Mouse (Mus musculus): ENCODE measurements around the gene Dusp1. TPM values are rescaled to one million over a fixed set of nuclear protein-coding genes. Genes with fewer than 3 reads are reported as not detected.

Gene Dusp1
- polyA plus RNA-seq, 1 experiment from 2014 or later, result 27.3 TPM

DNA sequence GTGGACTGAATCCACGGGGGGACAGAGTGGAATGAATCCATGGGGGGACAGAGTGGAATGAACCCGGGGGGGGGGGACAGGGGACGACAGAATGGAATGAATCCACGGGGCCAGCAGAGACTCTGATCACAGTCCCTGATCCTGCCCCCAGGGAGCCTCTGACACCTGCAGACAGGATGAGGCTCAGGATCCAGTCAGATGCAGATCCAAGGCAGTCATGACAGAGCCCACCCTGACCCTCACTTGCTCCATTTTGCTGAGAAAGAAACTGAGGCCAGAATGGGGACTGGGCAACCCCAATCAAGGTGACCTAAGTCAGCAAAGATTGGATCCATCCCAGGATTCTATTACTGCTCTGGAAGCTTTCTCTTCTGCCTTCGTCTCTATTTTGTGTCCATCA is 13.4 kb downstream of the Dusp1 start:
- ATAC-seq (ENCODE audit: low read depth) (no peak), DNase-seq (ENCODE audit: low spot score) (no peak)
- no peak overlapping the region for H3K9ac ChIP-seq (ENCODE audit: low read depth, low read length)
- H3K9me3 ChIP-seq (ENCODE audit: control insufficient read depth, low read length), result no peaks in the 10 kb centered on the region
- no peak overlapping the region for H3K27ac ChIP-seq (replicated peaks; ENCODE audit: low read depth, low read length)
- peaks cover 4% of the 10 kb centered on the region; the same call in 1 of the 2 replicates for H3K4me1 ChIP-seq (ENCODE audit: control insufficient read depth, insufficient read depth, low read length)
- no peaks in the 10 kb centered on the region for H3K27me3 ChIP-seq (replicated peaks; ENCODE audit: control insufficient read depth, insufficient read depth, low read length)
- 3% methylated on average over 2 of the region's 5 CpGs for WGBS
- no peaks in the 10 kb centered on the region for H3K36me3 ChIP-seq (ENCODE audit: control insufficient read depth, insufficient read depth, low read length)
- H3K4me2 ChIP-seq (ENCODE audit: low read depth, low read length), result no peak overlapping the region
- H3K4me3 ChIP-seq (ENCODE audit: low read depth, low read length), result no peak overlapping the region

DNA sequence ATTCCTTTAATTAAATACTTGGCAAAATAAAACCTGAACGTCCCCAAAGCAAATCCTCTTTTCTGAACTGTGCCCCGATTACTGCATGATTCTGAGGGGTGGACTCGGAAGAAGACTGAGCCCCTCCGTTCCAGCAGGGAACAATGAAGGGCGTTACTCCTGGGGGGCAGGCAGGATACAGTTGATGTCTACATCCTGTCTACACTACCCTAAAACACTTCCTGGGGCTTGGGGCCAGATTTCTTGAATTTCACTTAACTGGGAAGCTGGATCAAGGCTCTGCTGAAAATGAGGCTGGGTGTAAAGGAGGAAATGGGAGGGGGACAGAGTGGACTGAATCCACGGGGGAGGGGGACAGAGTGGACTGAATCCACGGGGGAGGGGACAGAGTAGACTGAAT is 14.2 kb downstream of the Dusp1 start:
- peaks cover 4% of the 10 kb centered on the region; the same call in 1 of the 2 replicates for H3K4me1 ChIP-seq (ENCODE audit: control insufficient read depth, insufficient read depth, low read length)
- H3K4me3 ChIP-seq (ENCODE audit: low read depth, low read length), result no peak overlapping the region
- H3K9me3 ChIP-seq (ENCODE audit: control insufficient read depth, low read length), result no peaks in the 10 kb centered on the region
- no peak overlapping the region for H3K9ac ChIP-seq (ENCODE audit: low read depth, low read length)
- no peaks in the 10 kb centered on the region for H3K27me3 ChIP-seq (replicated peaks; ENCODE audit: control insufficient read depth, insufficient read depth, low read length)
- H3K4me2 ChIP-seq (ENCODE audit: low read depth, low read length), result no peak overlapping the region
- DNase-seq (ENCODE audit: low spot score), result peak; percentile 82
- WGBS, result 11% methylated on average over 7 of the region's 7 CpGs
- peak overlapping the region; percentile 56; the same call in 1 of the 2 replicates for H3K27ac ChIP-seq (replicated peaks; ENCODE audit: low read depth, low read length)
- ATAC-seq (ENCODE audit: low read depth), result peak; percentile 70; the same call in 1 of the 2 replicates
- H3K36me3 ChIP-seq (ENCODE audit: control insufficient read depth, insufficient read depth, low read length), result no peaks in the 10 kb centered on the region

DNA sequence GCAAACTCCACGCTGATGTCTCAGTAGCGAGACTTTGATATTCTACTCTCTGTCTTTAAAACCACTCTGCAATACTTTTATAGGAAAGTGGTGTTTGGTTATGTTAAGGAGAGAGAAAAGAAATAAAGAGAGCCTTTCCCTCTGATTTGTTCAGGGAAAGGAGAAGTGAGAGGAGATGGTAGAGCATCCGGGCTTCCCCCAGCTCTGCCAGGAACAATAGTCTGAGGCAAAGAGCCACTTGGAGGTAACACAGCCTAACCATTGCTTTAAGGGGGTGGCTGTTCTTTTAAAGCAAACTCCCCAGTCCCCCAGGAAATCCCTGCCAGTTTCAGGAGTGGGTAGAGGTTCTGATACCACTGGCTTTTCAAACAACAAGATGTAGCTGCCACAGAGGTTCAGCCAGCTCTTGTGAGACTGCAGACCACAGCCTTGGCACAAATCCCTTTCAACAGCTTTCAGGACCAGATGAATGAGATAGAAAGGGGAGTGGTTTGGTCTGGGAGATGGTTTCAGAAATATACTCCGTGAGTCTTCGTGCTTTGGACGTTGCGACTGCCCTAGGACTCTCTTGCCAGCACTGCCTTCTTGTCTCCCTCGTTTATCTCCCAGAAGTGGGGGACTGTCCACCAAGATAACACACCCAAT is 17.5 kb downstream of the Dusp1 start:
- Histone ChIP-seq H3K9me3 (ENCODE audit: control insufficient read depth, low read length) (no peaks in the 10 kb centered on the region), H3K4me2 (ENCODE audit: low read depth, low read length) (no peak overlapping the region), H3K36me3 (ENCODE audit: control insufficient read depth, insufficient read depth, low read length) (no peaks in the 10 kb centered on the region), H3K4me3 (ENCODE audit: low read depth, low read length) (no peak overlapping the region), H3K4me1 (ENCODE audit: control insufficient read depth, insufficient read depth, low read length) (peaks cover 4% of the 10 kb centered on the region; the same call in 1 of the 2 replicates), H3K27me3 (replicated peaks; ENCODE audit: control insufficient read depth, insufficient read depth, low read length) (no peaks in the 10 kb centered on the region), H3K9ac (ENCODE audit: low read depth, low read length) (no peak overlapping the region), H3K27ac (replicated peaks; ENCODE audit: low read depth, low read length) (no peak overlapping the region)
- WGBS, result 85% methylated on average over 8 of the region's 8 CpGs
- ATAC-seq (ENCODE audit: low read depth), result no peak
- DNase-seq (ENCODE audit: low spot score), result peak; percentile 22

DNA sequence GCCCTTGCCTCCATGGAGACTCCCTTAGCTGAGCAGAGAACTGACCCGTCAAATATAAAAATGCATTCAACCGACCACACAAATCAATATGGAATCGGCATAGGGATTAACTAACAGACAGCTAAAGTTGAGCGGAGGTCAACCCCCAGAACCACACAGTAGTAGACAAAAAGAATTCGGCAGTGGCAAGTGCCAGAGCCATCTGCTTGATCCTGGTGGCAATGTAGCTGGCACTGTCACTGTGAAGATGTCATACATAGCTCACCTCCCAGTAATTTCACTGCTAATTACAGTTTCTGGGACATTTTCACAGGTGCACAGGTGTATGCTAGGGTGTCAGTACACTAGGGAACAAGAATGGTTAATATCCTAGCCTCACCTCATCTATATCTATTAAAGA is 21.8 kb downstream of the Dusp1 start:
- Histone ChIP-seq H3K27me3 (replicated peaks; ENCODE audit: control insufficient read depth, insufficient read depth, low read length) (no peaks in the 10 kb centered on the region), H3K36me3 (ENCODE audit: control insufficient read depth, insufficient read depth, low read length) (no peaks in the 10 kb centered on the region), H3K4me1 (ENCODE audit: control insufficient read depth, insufficient read depth, low read length) (no peaks in the 10 kb centered on the region), H3K9ac (ENCODE audit: low read depth, low read length) (no peak overlapping the region), H3K4me2 (ENCODE audit: low read depth, low read length) (no peak overlapping the region), H3K9me3 (ENCODE audit: control insufficient read depth, low read length) (no peaks in the 10 kb centered on the region), H3K27ac (replicated peaks; ENCODE audit: low read depth, low read length) (no peak overlapping the region), H3K4me3 (ENCODE audit: low read depth, low read length) (no peak overlapping the region)
- ATAC-seq (ENCODE audit: low read depth) (no peak), DNase-seq (ENCODE audit: low spot score) (no peak)
- WGBS, result 82% methylated on average over 5 of the region's 5 CpGs

DNA sequence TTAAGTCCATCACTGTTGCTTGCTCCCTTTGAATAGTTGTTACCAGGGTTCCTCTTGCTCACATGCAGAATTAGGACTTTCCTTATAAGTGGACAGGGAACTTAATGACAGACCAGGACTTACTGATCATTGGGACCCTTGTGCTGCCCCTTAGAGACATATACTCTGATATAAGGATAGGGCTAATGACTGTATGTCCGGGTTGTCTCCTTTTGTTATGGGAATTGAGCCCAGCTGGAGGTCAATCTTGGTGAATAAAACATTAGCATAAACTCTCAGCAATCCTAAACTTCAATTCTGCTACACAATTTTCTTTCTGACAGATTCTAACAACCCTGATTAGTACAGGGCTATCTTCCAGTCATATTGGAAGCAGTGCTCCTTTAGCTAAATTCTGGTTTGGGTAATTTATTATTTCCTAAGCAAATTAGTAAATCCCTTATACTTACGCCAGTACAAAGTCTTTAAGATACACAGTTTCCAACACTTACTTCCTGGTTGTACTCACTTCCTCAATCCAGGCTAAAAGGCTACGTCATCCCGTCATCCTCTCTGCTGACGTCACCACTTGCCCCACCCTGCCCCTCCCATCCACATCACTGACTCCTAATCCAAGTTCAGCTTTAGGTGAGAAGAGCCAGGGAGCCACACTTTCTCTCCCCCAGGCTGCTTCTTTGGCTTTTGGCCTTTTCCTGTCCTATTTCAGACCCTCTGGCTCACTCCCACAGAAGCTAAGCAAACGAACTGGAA is 24.0 kb downstream of the Dusp1 start:
- no peak overlapping the region for H3K4me3 ChIP-seq (ENCODE audit: low read depth, low read length)
- no peak overlapping the region for H3K27ac ChIP-seq (replicated peaks; ENCODE audit: low read depth, low read length)
- no peaks in the 10 kb centered on the region for H3K36me3 ChIP-seq (ENCODE audit: control insufficient read depth, insufficient read depth, low read length)
- no peaks in the 10 kb centered on the region for H3K4me1 ChIP-seq (ENCODE audit: control insufficient read depth, insufficient read depth, low read length)
- 29% methylated on average over 6 of the region's 6 CpGs for WGBS
- H3K4me2 ChIP-seq (ENCODE audit: low read depth, low read length), result no peak overlapping the region
- DNase-seq (ENCODE audit: low spot score) (no peak), ATAC-seq (ENCODE audit: low read depth) (no peak)
- H3K27me3 ChIP-seq (replicated peaks; ENCODE audit: control insufficient read depth, insufficient read depth, low read length), result no peaks in the 10 kb centered on the region
- H3K9ac ChIP-seq (ENCODE audit: low read depth, low read length), result no peak overlapping the region
- H3K9me3 ChIP-seq (ENCODE audit: control insufficient read depth, low read length), result no peaks in the 10 kb centered on the region

DNA sequence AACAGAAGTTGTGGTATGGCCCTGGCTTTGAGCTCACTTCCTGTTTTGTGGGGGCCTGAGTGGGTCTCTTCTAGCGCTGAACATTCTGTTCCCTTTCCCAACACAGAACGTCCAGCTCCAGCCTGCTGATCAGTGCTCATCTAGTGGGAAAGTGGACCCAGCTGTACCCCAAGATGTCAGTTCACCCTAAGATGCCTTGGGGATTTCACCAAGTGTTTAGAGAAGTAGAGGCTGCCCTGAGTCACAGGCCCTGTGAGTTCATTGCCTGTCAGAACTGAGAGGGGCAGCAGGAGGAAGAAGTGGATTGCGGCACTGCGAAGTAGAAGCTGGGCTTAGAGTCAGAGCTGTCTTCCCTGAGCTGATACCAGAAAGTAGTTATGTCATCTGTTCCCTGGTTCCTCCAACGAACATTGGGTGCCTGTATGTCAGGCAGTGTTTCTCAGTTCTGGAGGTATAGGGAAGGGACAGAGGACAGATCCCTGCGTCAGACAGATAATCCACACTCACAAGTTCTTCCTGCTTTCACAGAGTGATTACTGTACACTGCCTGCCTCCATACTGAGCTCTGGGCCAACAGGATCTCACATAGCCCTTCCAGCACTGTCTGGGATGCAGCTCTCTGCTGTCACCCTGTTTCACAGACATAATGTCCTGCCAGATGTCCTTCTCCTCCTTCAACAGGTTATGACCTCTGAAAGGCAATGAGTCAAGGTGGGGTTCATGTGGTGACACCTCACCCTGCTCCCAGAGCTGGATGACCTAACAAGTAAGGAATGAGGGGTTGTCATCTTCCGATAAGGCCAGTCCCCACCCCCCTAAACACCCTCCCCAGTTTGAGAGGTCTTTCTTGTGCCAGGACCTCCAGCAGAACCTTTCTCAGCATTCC is 26.4 kb downstream of the Dusp1 start:
- no peaks in the 10 kb centered on the region for H3K27me3 ChIP-seq (replicated peaks; ENCODE audit: control insufficient read depth, insufficient read depth, low read length)
- H3K4me3 ChIP-seq (ENCODE audit: low read depth, low read length), result no peak overlapping the region
- no peak overlapping the region for H3K4me2 ChIP-seq (ENCODE audit: low read depth, low read length)
- H3K27ac ChIP-seq (replicated peaks; ENCODE audit: low read depth, low read length), result no peak overlapping the region
- WGBS, result 70% methylated on average over 7 of the region's 7 CpGs
- H3K4me1 ChIP-seq (ENCODE audit: control insufficient read depth, insufficient read depth, low read length), result peaks cover 11% of the 10 kb centered on the region
- H3K9me3 ChIP-seq (ENCODE audit: control insufficient read depth, low read length), result no peaks in the 10 kb centered on the region
- no peak overlapping the region for H3K9ac ChIP-seq (ENCODE audit: low read depth, low read length)
- H3K36me3 ChIP-seq (ENCODE audit: control insufficient read depth, insufficient read depth, low read length), result no peaks in the 10 kb centered on the region
- DNase-seq (ENCODE audit: low spot score), result no peak
- no peak for ATAC-seq (ENCODE audit: low read depth)

DNA sequence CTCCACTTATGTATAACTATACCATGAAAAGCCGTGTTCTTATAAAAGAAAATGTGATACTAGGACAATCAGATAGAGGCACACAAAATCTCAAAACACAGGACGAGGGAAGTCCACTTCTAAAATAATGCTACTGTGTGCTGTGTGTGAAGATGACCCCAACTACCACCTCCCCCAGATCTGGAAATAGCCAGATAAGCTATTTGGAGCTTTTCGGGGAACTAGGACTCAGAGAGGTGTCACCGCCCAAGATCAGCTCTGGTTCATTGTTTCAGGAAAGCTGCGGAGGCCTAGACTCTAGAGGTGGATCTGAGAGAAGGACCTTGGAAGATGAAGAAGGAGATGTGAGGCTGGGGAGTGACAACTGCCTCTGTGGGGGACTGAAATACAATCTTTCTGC is 27.2 kb downstream of the Dusp1 start:
- WGBS, result 85% methylated on average over 5 of the region's 5 CpGs
- DNase-seq (ENCODE audit: low spot score), result no peak
- H3K27ac ChIP-seq (replicated peaks; ENCODE audit: low read depth, low read length), result no peak overlapping the region

DNA sequence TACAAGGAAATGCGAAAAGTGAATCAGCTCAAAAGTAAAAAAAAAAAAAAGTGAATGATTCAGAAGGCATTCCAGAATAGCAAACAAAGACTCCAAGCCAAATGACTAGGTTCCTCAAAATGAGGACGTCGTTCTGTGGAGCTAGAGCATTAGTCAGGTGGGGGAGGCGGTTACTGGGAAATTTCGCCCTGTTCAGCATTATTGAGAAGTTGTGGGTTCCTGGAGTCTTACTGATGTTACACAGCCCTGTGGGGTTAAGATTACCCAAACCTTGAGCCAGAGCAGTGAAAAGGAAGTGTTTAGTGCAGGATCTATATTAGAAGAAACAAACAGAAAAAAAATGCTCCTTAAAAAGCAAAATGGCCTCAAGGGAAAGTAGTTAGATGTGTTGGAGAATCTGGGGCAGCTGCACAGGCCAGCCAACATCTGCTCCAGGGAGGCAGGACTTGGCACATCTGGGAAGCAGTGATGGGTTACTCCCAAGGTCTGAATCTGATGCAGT is 28.0 kb downstream of the Dusp1 start:
- peaks cover 20% of the 10 kb centered on the region for H3K4me1 ChIP-seq (ENCODE audit: control insufficient read depth, insufficient read depth, low read length)
- no peak overlapping the region for H3K27ac ChIP-seq (replicated peaks; ENCODE audit: low read depth, low read length)
- no peaks in the 10 kb centered on the region for H3K27me3 ChIP-seq (replicated peaks; ENCODE audit: control insufficient read depth, insufficient read depth, low read length)

More for the DNA sequence above, 27.2 kb downstream of the Dusp1 start:
- Histone ChIP-seq H3K27me3 (replicated peaks; ENCODE audit: control insufficient read depth, insufficient read depth, low read length) (no peaks in the 10 kb centered on the region), H3K36me3 (ENCODE audit: control insufficient read depth, insufficient read depth, low read length) (no peaks in the 10 kb centered on the region), H3K4me1 (ENCODE audit: control insufficient read depth, insufficient read depth, low read length) (peaks cover 18% of the 10 kb centered on the region), H3K4me2 (ENCODE audit: low read depth, low read length) (no peak overlapping the region), H3K9ac (ENCODE audit: low read depth, low read length) (no peak overlapping the region), H3K9me3 (ENCODE audit: control insufficient read depth, low read length) (no peaks in the 10 kb centered on the region), H3K4me3 (ENCODE audit: low read depth, low read length) (no peak overlapping the region)
- ATAC-seq (ENCODE audit: low read depth), result no peak

More for the DNA sequence above, 28.0 kb downstream of the Dusp1 start:
- Histone ChIP-seq H3K4me2 (ENCODE audit: low read depth, low read length) (no peak overlapping the region), H3K9ac (ENCODE audit: low read depth, low read length) (no peak overlapping the region), H3K9me3 (ENCODE audit: control insufficient read depth, low read length) (no peaks in the 10 kb centered on the region), H3K4me3 (ENCODE audit: low read depth, low read length) (no peak overlapping the region), H3K36me3 (ENCODE audit: control insufficient read depth, insufficient read depth, low read length) (no peaks in the 10 kb centered on the region)
- DNase-seq (ENCODE audit: low spot score) (no peak), ATAC-seq (ENCODE audit: low read depth) (no peak)
- 59% methylated on average over 5 of the region's 5 CpGs for WGBS
